Mouse (Mus musculus): ENCODE measurements around the gene Slc22a17. TPM values are rescaled to one million over a fixed set of nuclear protein-coding genes. Genes with fewer than 3 reads are reported as not detected.
"Not testable (repeated sequence)": the region's sequence is repeated elsewhere in the genome, so short reads cannot be mapped to it uniquely, and the experiment has no call there.

Slc22a17 gene
- polyA plus RNA-seq, 1 experiment = 0.93 TPM

DNA sequence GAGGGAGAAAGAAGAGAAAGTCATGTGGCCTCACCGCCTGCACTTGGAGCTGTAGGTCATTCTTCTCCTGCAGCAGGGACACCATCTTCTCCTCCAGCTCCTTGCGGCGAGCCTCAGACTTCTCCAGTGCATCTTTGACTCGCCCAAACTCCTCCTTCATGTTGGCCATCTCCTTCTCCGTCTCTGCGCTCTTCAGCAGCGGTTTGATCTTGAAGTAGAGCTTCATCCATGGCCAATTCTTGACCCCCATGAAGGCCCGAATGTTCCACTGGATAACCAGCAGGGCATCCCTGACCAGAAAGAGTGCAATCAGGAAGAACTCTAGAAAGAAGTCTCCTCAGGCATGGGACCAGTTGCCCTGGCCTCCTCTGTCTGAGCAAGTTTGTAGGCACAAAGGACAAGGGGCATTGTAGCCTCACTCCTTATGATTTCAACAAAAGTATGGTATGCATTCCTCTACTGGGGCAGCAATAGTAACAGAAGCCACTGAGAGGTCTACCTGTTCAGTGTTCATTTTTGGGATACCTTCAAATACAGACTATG lies 40.8 kb upstream of the Slc22a17 start:
- Histone ChIP-seq H3K27me3 (replicated peaks) (peaks cover 63% of the 10 kb centered on the region), H3K9me3 (no peaks in the 10 kb centered on the region), H3K4me3 (replicated peaks) (no peak overlapping the region), H3K36me3 (replicated peaks; ENCODE audit: low read length) (no peaks in the 10 kb centered on the region), H3K4me1 (no peaks in the 10 kb centered on the region)
- no peak for TF ChIP-seq GATA1 (IDR thresholded peaks at IDR 0.05; ENCODE audit: borderline replicate concordance, low read length)
- no peak for TF ChIP-seq FLI1 (IDR thresholded peaks at IDR 0.05; ENCODE audit: low read length)

DNA sequence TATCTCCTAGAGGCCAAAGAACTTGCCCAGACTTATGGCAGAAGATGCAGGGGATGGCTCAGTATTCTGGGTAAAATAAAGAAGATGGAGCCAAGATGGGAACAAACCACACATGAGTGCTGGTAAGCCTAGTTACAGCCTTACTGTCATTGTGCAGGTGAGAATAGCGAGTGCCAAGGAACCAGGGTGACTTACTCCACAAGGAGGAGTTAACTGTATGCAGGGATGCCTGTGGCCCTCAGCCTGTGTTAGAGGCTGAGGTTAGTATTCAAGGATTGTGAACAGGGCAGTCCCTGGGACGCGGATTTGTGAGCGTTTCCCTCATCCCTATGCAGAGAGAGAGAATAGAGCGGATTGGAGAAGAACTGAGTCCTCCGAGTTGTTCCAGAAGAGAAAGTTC lies 38.7 kb upstream of the Slc22a17 start:
- Histone ChIP-seq H3K27me3 (replicated peaks) (peaks cover 64% of the 10 kb centered on the region), H3K36me3 (replicated peaks; ENCODE audit: low read length) (no peaks in the 10 kb centered on the region), H3K9me3 (no peaks in the 10 kb centered on the region), H3K4me3 (replicated peaks) (no peak overlapping the region), H3K4me1 (no peaks in the 10 kb centered on the region)
- TF ChIP-seq FLI1 (IDR thresholded peaks at IDR 0.05; ENCODE audit: low read length) = no peak
- no peak for TF ChIP-seq GATA1 (IDR thresholded peaks at IDR 0.05; ENCODE audit: borderline replicate concordance, low read length)

DNA sequence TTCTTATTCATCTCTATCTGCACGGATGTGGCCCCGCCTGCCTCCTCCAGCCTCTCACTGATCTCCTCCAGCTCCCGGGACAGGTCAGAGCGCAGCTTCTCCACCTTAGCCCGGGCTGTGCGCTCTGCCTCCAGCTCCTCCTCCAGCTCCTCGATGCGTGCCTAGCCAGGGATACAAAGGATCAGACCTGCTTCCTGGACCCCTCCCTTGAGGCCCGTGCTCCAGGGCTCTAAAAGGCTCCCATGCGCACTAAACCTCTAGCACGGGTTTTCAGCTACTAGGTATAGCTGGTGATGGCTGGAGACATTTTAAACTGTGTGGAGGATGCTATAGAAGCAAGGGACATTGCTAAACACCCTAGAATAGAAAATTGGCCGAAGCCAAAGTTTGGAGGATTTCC lies 37.6 kb upstream of the Slc22a17 start:
- TF ChIP-seq GATA1 (IDR thresholded peaks at IDR 0.05; ENCODE audit: borderline replicate concordance, low read length) (no peak), FLI1 (IDR thresholded peaks at IDR 0.05; ENCODE audit: low read length) (no peak)
- no peak overlapping the region for H3K4me3 ChIP-seq (replicated peaks)
- H3K9me3 ChIP-seq = no peaks in the 10 kb centered on the region
- no peaks in the 10 kb centered on the region for H3K36me3 ChIP-seq (replicated peaks; ENCODE audit: low read length)
- peaks cover 67% of the 10 kb centered on the region for H3K27me3 ChIP-seq (replicated peaks)
- H3K4me1 ChIP-seq = no peaks in the 10 kb centered on the region

DNA sequence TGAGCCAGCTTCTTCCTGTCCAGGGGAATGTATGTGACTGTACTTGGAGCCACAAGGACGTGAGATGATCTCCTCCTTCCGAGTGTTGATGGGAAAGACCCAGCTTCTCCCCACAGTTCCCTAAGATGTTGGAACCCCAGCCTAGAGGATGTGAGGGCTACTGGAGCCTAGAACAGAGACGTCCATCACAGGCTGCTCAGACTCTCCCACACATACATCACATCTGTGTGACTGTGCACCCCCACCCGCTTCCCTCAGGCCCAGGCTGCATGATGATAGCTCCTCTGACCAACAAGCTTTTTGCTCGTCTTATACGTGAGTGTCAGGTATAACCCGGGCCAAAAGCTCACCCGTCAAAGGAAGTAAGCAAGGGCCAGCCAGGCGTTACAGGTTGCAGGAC lies 35.8 kb upstream of the Slc22a17 start:
- Histone ChIP-seq H3K9me3 (no peaks in the 10 kb centered on the region), H3K4me1 (no peaks in the 10 kb centered on the region), H3K27me3 (replicated peaks) (peaks cover 68% of the 10 kb centered on the region), H3K4me3 (replicated peaks) (no peak overlapping the region), H3K36me3 (replicated peaks; ENCODE audit: low read length) (no peaks in the 10 kb centered on the region)
- no peak for TF ChIP-seq FLI1 (IDR thresholded peaks at IDR 0.05; ENCODE audit: low read length)
- no peak for TF ChIP-seq GATA1 (IDR thresholded peaks at IDR 0.05; ENCODE audit: borderline replicate concordance, low read length)

DNA sequence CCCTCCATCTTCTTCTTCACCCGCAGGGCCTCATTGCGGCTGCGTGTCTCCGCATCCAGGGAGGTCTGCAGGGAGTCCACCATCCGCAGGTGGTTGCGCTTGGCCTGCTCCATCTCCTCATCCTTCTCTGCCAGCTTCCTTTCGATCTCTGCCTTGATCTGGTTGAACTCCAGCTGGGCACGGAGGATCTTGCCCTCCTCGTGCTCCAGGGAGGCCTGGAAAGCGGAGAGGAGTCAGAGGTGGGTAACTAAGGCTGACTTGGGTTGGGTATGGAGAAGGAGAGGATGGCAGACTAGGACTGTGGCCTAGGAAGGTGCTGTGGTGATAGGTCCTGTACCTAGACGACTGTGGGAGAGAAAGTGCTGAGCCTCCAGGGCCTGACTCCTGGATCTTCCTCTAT lies 34.1 kb upstream of the Slc22a17 start:
- not testable (repeated sequence) for H3K4me1 ChIP-seq; H3K9me3 ChIP-seq; H3K36me3 ChIP-seq (replicated peaks; ENCODE audit: low read length); H3K4me3 ChIP-seq (replicated peaks)
- H3K27me3 ChIP-seq (replicated peaks) = peaks cover 73% of the 10 kb centered on the region

DNA sequence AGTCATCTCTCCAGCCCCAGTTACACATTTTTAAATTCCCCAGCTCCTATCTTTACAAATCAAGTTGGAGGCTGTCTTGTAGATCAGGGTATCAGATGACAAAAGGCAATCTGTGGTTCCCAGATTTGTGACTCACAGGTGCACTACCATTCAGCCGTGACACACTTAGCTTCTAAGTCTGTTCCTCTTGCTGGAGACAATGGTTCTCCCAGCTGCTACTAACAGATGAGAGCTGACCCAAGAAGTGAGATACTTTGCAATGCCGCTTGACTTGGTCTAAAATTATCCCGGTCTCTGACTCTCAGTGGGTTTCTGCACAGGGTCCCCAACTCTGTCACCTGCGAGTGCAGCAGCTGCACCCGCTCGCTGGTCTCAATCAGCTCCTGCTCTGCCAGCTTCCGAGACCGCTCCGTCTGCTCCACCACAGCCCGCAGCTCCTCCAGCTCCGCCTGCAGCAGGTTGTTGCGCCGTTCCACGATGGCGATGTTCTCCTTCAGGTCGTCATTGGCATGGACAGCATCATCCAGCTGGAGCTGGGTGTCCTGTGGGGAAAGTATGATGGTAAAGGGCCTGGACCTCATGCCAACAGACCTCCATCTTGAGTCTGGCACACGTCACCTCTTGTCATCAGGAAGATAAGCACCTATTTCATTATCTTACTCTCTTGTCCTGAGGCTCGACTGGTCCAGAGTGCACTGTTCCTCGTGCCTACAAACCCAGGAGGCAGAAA lies 33.2 kb upstream of the Slc22a17 start:
- TF ChIP-seq FLI1 (IDR thresholded peaks at IDR 0.05; ENCODE audit: low read length) (no peak), GATA1 (IDR thresholded peaks at IDR 0.05; ENCODE audit: borderline replicate concordance, low read length) (no peak)
- Histone ChIP-seq H3K4me1 (peaks cover 5% of the 10 kb centered on the region), H3K27me3 (replicated peaks) (peaks cover 74% of the 10 kb centered on the region), H3K9me3 (no peaks in the 10 kb centered on the region), H3K4me3 (replicated peaks) (no peak overlapping the region), H3K36me3 (replicated peaks; ENCODE audit: low read length) (no peaks in the 10 kb centered on the region)

DNA sequence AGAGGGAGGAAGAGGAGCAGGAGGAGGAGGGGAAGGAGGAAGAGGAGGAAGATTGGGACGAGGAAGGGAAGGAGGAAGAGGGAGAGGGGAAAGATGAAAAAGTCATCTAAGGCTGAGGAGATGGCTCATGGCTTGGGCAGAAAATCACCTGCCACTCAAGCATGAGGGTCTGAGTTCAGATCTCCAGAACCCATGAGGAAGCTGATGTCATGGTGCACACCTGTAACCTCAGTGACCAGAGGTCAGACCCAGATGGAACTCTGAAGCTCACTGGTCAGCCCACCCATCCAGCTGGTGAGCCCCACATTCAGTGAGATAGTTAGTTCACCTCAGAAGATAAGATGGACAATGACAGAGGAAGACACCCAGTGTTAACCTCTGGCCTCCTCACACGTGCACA lies 32.0 kb upstream of the Slc22a17 start:
- H3K36me3 ChIP-seq (replicated peaks; ENCODE audit: low read length) = no peaks in the 10 kb centered on the region
- H3K27me3 ChIP-seq (replicated peaks) = peaks cover 77% of the 10 kb centered on the region
- no peaks in the 10 kb centered on the region for H3K9me3 ChIP-seq
- peaks cover 8% of the 10 kb centered on the region for H3K4me1 ChIP-seq
- H3K4me3 ChIP-seq (replicated peaks) = no peak overlapping the region
- TF ChIP-seq FLI1 (IDR thresholded peaks at IDR 0.05; ENCODE audit: low read length) = no peak
- no peak for TF ChIP-seq GATA1 (IDR thresholded peaks at IDR 0.05; ENCODE audit: borderline replicate concordance, low read length)

DNA sequence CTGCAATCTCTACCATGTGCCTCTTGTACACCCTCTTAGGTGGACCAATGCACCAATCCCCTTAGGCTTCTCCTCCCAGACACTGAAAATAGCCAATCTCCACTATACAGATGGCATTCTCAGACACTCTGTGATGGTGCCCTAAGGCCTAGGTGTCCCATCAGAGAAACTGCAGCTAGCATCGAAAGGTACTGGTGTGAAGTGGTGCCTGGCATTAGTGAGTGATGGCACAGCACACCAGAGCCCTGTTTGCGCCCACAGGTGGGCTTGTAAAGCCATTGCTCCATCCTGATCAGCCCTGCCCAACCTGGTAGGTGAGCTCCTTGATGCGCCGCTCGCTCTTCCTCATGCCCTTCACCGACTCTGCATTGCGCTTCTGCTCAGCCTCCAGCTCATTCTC lies 31.0 kb upstream of the Slc22a17 start:
- TF ChIP-seq GATA1 (IDR thresholded peaks at IDR 0.05; ENCODE audit: borderline replicate concordance, low read length) (no peak), FLI1 (IDR thresholded peaks at IDR 0.05; ENCODE audit: low read length) (no peak)
- Histone ChIP-seq H3K4me3 (replicated peaks) (no peak overlapping the region), H3K36me3 (replicated peaks; ENCODE audit: low read length) (no peaks in the 10 kb centered on the region), H3K27me3 (replicated peaks) (peaks cover 75% of the 10 kb centered on the region), H3K4me1 (peaks cover 11% of the 10 kb centered on the region), H3K9me3 (no peaks in the 10 kb centered on the region)

DNA sequence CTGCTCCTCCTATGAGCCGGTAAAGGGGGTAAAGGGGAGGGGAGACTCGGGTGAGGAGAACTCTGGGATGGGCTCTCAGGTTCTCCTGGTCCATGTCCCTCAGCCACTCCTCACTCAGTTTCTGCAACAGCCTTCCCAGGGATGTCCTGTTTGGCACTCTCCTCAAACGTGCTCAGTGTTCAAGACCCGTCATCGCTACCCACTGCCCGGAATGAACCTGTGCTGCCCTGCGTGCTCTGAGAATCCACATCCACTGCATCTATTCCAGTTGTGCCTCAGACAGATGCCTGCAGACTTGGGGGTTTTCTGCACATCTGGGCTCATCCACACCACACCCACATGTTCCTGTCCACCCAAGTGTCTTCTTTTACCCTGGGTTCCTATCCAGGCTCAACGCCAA lies 29.5 kb upstream of the Slc22a17 start:
- Histone ChIP-seq H3K36me3 (replicated peaks; ENCODE audit: low read length) (no peaks in the 10 kb centered on the region), H3K9me3 (no peaks in the 10 kb centered on the region), H3K4me1 (peaks cover 15% of the 10 kb centered on the region), H3K4me3 (replicated peaks) (no peak overlapping the region), H3K27me3 (replicated peaks) (peaks cover 80% of the 10 kb centered on the region)
- TF ChIP-seq FLI1 (IDR thresholded peaks at IDR 0.05; ENCODE audit: low read length) = no peak
- TF ChIP-seq GATA1 (IDR thresholded peaks at IDR 0.05; ENCODE audit: borderline replicate concordance, low read length) = no peak

DNA sequence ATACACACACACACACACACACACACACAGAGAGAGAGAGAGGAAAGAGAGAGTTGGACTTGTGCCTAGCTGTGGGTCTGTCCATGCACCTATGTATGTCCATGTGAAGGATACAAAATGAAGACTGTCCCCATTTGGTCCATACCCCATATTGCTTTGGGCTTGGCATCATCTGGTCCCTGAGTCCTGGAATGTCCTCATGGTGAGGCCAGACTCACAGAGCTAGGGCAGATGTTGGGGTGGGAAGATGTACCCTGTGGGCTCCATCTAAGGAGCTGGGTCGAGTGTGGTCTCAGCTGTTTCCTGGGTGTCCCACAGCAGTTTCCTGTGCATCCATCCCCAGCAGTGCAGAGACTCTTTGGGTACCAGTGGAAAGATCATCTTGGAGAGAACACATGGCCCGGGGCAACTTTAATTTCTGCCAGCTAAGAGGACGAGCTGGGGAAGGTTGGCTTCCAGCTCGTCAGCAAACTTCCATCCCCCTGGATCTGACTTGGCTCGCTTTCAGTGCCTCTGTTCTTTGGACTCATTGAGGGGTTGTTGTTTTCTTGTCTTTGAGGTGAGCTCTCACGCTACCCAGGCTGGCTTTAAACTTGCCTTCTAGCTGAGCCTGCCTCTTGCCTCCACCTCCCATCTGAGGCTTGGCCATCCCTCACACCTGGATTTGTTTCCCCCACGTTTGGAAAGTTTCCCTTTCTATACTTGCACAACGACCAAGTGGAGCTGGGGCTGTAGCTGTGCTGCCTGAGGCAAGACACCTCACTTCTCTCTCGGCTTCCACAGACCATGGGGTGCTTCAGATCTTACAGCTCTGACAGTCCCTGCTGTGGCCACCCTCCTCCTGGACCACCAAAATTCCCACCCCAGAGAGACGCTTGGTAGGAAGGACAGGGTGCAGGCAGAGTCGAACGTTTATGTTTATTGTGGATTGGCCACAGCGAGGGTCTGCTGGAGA lies 28.4 kb upstream of the Slc22a17 start:
- H3K36me3 ChIP-seq (replicated peaks; ENCODE audit: low read length) = no peaks in the 10 kb centered on the region
- no peak overlapping the region for H3K4me3 ChIP-seq (replicated peaks)
- peaks cover 24% of the 10 kb centered on the region for H3K4me1 ChIP-seq
- TF ChIP-seq GATA1 (IDR thresholded peaks at IDR 0.05; ENCODE audit: borderline replicate concordance, low read length) (no peak), FLI1 (IDR thresholded peaks at IDR 0.05; ENCODE audit: low read length) (no peak)
- H3K27me3 ChIP-seq (replicated peaks) = peaks cover 80% of the 10 kb centered on the region
- no peaks in the 10 kb centered on the region for H3K9me3 ChIP-seq
